Mouse (Mus musculus): ENCODE data around the gene Sri. TPM values are rescaled to one million over a fixed set of nuclear protein-coding genes. Genes with fewer than 3 reads are reported as not detected.
A peak's percentile ranks its signal among the peaks of the same experiment; 100 is the strongest.
"Not testable (repeated sequence)": the region's sequence is repeated elsewhere in the genome, so short reads cannot be mapped to it uniquely, and the experiment has no call there.

The Sri gene
- 74.8 and 87.4 TPM in 2 replicates for polyA plus RNA-seq (2012; ENCODE audit: insufficient read depth, insufficient read length, missing spikeins)

- Histone ChIP-seq H3K4me1 (ENCODE audit: control insufficient read depth, insufficient read depth, insufficient read length, low read length) (no peaks in the 10 kb centered on the region), H3K27ac (replicated peaks; ENCODE audit: low read depth, low read length) (no peak within 1 kb of the TSS), H3K4me3 (ENCODE audit: insufficient read depth, low read depth, low read length) (no peak within 1 kb of the TSS)
Measured at GRCm38 (mm10) chr5:8045855-8046254, at the start of gene Sri. Gene Sri (plus strand): TSS chr5:8046078.

- H3K4me1 ChIP-seq (ENCODE audit: control insufficient read depth, insufficient read depth, insufficient read length, low read length) = no peaks in the 10 kb centered on the region
- H3K4me3 ChIP-seq (ENCODE audit: insufficient read depth, low read depth, low read length) = no peak overlapping the region
- H3K27ac ChIP-seq (replicated peaks; ENCODE audit: low read depth, low read length) = no peak overlapping the region
Measured at GRCm38 (mm10) chr5:7996401-7997044, 49.4 kb upstream of the Sri start.

- no peaks in the 10 kb centered on the region for H3K4me1 ChIP-seq (ENCODE audit: control insufficient read depth, insufficient read depth, insufficient read length, low read length)
- no peak overlapping the region for H3K4me3 ChIP-seq (ENCODE audit: insufficient read depth, low read depth, low read length)
- H3K27ac ChIP-seq (replicated peaks; ENCODE audit: low read depth, low read length) = no peak overlapping the region
Measured at GRCm38 (mm10) chr5:7997086-7997485, 48.8 kb upstream of the Sri start.

DNA sequence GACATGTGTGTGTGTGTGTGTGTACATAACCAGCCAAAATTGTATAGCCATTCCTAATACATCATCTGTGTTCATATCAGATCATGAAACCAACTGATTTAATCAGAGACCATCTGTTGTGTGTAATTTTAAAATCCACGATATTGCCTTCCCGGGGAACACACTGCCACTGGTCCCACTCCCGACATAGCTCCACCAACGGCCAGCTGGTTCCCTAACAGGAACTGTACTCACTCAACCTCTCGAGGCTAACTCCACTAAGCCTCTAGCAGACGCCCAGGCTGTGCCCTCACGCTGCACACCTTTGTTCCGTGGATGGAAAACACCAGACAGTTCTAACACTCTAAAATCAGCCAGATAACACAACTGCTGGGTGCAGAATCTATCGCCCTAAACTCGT is 45.4 kb upstream of the Sri start:
- H3K4me3 ChIP-seq (ENCODE audit: insufficient read depth, low read depth, low read length) = no peak overlapping the region
- H3K4me1 ChIP-seq (ENCODE audit: control insufficient read depth, insufficient read depth, insufficient read length, low read length) = no peaks in the 10 kb centered on the region
- H3K27ac ChIP-seq (replicated peaks; ENCODE audit: low read depth, low read length) = no peak overlapping the region

DNA sequence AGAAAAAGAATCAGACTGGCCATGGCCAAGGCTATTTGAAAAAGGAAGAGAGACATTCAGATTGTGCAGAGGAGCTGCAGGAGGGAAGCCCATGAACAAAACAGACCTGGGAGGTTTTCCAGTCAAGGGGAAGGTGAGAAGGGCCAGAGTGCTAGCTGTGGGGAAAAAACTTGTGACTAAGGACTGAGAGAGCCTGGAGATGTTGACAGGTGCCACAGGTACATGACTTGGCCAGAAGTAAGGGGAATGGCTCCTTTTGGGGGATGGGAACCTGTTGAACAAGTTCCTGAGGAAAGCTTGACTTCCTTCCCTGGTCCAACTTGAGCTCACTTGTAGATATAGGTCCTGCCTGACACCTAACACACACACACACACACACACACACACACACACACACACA is 43.1 kb upstream of the Sri start:
- no peaks in the 10 kb centered on the region for H3K4me1 ChIP-seq (ENCODE audit: control insufficient read depth, insufficient read depth, insufficient read length, low read length)
- no peak overlapping the region for H3K27ac ChIP-seq (replicated peaks; ENCODE audit: low read depth, low read length)
- H3K4me3 ChIP-seq (ENCODE audit: insufficient read depth, low read depth, low read length) = no peak overlapping the region

- Histone ChIP-seq H3K4me3 (ENCODE audit: insufficient read depth, low read depth, low read length) (no peak overlapping the region), H3K27ac (replicated peaks; ENCODE audit: low read depth, low read length) (no peak overlapping the region), H3K4me1 (ENCODE audit: control insufficient read depth, insufficient read depth, insufficient read length, low read length) (no peaks in the 10 kb centered on the region)
Measured at GRCm38 (mm10) chr5:8013276-8013675, 32.6 kb upstream of the Sri start.

- H3K27ac ChIP-seq (replicated peaks; ENCODE audit: low read depth, low read length); H3K4me1 ChIP-seq (ENCODE audit: control insufficient read depth, insufficient read depth, insufficient read length, low read length); H3K4me3 ChIP-seq (ENCODE audit: insufficient read depth, low read depth, low read length): not testable (repeated sequence)
Measured at GRCm38 (mm10) chr5:8034596-8034995, 11.3 kb upstream of the Sri start.

- H3K4me1 ChIP-seq (ENCODE audit: control insufficient read depth, insufficient read depth, insufficient read length, low read length) = peaks cover 8% of the 10 kb centered on the region; the same call in 1 of the 2 replicates
- H3K4me3 ChIP-seq (ENCODE audit: insufficient read depth, low read depth, low read length) = no peak overlapping the region
- no peak overlapping the region for H3K27ac ChIP-seq (replicated peaks; ENCODE audit: low read depth, low read length)
Measured at GRCm38 (mm10) chr5:8053827-8054226, 7.9 kb downstream of the Sri start.

- Histone ChIP-seq H3K4me3 (ENCODE audit: insufficient read depth, low read depth, low read length) (peak overlapping the region; percentile 98), H3K27ac (replicated peaks; ENCODE audit: low read depth, low read length) (peak overlapping the region; percentile 98), H3K4me1 (ENCODE audit: control insufficient read depth, insufficient read depth, insufficient read length, low read length) (peaks cover 8% of the 10 kb centered on the region; the same call in 1 of the 2 replicates)
Measured at GRCm38 (mm10) chr5:8055721-8056129, 9.8 kb downstream of the Sri start.

DNA sequence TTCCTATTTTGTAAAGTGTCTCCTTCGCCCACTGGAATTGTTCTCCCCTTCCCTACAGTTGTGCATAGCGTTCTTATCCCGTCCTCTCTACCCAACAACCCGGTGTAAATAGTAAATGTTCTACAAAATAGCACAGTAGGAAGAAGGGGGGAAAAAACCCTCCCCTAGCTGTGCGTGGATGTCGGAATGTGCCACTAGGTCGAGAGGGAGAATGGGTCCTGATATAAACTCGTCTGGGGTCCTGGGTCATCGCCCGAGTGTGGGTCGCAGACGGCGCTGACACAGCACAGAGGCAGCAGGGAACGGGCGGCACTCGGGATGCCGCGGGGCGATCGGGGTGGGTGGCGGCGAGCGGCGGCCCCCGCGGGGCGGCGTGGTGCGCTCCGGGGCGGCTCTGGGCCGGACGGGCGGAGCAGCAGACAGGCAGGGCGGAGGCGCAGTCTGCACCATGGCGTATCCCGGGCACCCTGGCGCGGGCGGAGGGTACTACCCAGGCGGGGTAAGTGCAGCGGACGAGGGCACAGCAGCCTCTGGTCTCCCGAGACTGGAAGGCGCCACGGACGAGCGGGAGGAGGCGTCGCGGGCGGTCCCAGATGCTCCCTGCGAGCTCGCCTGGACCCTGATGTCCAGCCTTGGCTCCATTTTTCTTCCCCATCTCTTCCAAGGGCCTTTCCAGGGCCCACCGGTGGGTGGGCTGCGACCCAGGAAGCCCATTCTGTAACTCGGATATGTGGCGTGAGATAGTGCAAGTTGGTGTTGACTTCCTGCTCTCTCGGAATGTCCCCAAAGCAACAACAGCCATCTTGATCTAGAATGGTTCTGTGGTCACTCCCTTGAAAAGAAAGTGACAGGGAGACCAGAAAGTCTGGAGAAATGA is 10.5 kb downstream of the Sri start:
- Histone ChIP-seq H3K4me1 (ENCODE audit: control insufficient read depth, insufficient read depth, insufficient read length, low read length) (peaks cover 8% of the 10 kb centered on the region; the same call in 1 of the 2 replicates), H3K4me3 (ENCODE audit: insufficient read depth, low read depth, low read length) (peak overlapping the region; percentile 98), H3K27ac (replicated peaks; ENCODE audit: low read depth, low read length) (peak overlapping the region; percentile 98)

- H3K4me3 ChIP-seq (ENCODE audit: insufficient read depth, low read depth, low read length) = peak overlapping the region; percentile 98
- H3K27ac ChIP-seq (replicated peaks; ENCODE audit: low read depth, low read length) = peak overlapping the region; percentile 98
- H3K4me1 ChIP-seq (ENCODE audit: control insufficient read depth, insufficient read depth, insufficient read length, low read length) = peaks cover 8% of the 10 kb centered on the region; the same call in 1 of the 2 replicates
Measured at GRCm38 (mm10) chr5:8057018-8057323, 11.1 kb downstream of the Sri start.

DNA sequence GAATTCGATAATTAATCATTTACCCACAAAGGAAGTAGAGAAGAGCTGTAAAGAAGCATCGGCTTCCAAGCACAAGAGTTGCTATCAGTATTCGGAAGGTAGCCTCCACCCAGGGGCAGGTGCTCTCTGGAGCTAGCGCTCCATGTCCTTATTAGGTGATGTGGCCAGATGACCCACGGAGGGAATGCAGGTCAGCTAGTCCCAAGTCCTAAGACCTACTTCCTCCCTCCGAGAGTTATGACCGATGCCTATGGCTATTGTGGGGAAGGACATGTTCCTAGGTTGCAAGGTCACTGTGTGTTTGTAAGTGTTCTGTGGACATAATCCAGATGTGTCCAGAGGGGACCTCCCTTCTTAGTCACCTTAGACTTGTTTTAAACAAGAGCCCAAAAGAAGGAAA is 12.2 kb downstream of the Sri start:
- H3K4me1 ChIP-seq (ENCODE audit: control insufficient read depth, insufficient read depth, insufficient read length, low read length) = peaks cover 8% of the 10 kb centered on the region; the same call in 1 of the 2 replicates
- H3K27ac ChIP-seq (replicated peaks; ENCODE audit: low read depth, low read length) = no peak overlapping the region
- H3K4me3 ChIP-seq (ENCODE audit: insufficient read depth, low read depth, low read length) = no peak overlapping the region

DNA sequence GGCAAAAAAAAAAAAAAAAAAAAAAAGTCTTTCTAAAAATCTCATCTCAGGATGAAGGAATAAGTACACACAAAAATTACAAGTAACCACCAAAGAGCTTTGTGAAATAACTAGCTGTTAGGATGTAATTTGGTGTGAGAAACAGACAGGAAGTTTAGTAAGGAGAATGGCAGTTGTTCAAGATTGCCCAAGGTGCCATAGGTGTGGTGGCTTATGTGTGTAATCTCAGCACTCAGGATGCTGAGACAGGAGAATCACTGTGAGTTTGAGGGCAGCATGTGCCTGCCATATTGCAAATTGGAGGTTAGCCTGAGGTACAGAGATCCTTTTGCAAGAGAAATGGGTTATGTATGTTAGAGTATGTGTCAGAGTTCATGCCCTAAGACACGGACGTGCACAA is 16.6 kb downstream of the Sri start:
- Histone ChIP-seq H3K4me3 (ENCODE audit: insufficient read depth, low read depth, low read length) (no peak overlapping the region), H3K4me1 (ENCODE audit: control insufficient read depth, insufficient read depth, insufficient read length, low read length) (peaks cover 3% of the 10 kb centered on the region; the same call in 1 of the 2 replicates), H3K27ac (replicated peaks; ENCODE audit: low read depth, low read length) (no peak overlapping the region)

DNA sequence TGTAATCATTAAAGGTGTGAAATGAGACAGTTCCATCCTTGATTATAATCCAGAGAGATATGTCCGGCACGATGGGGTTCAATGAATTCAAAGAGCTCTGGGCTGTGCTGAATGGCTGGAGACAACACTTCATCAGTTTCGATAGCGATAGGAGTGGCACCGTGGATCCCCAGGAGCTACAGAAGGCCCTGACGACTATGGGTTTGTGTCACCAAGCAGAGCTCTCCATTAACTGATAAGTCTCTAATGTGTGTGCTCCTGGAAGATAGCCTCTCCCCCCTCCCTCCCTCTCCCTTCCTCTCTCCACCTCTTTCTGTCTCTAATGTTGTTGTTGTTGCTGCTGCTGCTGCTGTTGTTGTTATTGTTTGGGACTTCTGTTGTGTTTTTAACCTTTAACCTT is 17.3 kb downstream of the Sri start:
- H3K4me1 ChIP-seq (ENCODE audit: control insufficient read depth, insufficient read depth, insufficient read length, low read length) = peaks cover under 1% of the 10 kb centered on the region; the same call in 1 of the 2 replicates
- no peak overlapping the region for H3K27ac ChIP-seq (replicated peaks; ENCODE audit: low read depth, low read length)
- H3K4me3 ChIP-seq (ENCODE audit: insufficient read depth, low read depth, low read length) = no peak overlapping the region

DNA sequence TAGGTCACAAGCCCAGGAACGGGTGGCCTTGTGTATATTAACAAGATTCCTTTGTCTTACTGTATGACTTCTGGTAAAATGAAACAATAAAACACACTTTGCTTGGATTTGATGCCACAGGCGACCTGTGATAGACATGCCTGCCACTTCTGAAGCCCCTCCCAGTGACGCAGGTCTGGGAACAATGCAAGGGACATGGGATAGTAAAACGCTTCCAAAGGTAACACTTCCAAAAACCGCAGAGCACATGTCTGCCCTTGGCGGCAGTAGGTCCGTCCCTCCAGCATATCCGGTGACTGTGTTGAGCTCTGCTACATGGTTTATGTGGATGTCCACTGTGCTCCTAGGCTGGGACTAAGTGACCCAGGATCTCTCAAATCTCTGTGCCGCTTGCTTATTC is 27.5 kb downstream of the Sri start:
- H3K4me3 ChIP-seq (ENCODE audit: insufficient read depth, low read depth, low read length) = no peak overlapping the region
- H3K4me1 ChIP-seq (ENCODE audit: control insufficient read depth, insufficient read depth, insufficient read length, low read length) = no peaks in the 10 kb centered on the region
- no peak overlapping the region for H3K27ac ChIP-seq (replicated peaks; ENCODE audit: low read depth, low read length)
